Mouse (Mus musculus): ENCODE measurements around the gene Ccn1. TPM values are rescaled to one million over a fixed set of nuclear protein-coding genes. Genes with fewer than 3 reads are reported as not detected.
A peak's percentile ranks its signal among the peaks of the same experiment; 100 is the strongest.

Ccn1 gene
- total RNA-seq, 2 experiments from 2014 or later = 18.1 to 23.3 TPM

- intact Hi-C loops (cut with DNase I) = no loop called here
- DNase-seq = no peak
These were observed 1.5 kb upstream of the Ccn1 start for GRCm38 (mm10) chr3:145651029-145651977.

- peak; percentile 51 to 65 for DNase-seq
These were observed 674 bp upstream of the Ccn1 start for GRCm38 (mm10) chr3:145650298-145651011.

GRCm38 (mm10) chr3:145648991-145649851 lies 560 bp downstream of the Ccn1 start:
- intact Hi-C loops (cut with DNase I) = loop anchor here (5.0 to 10.0 kb wide), 2 partner anchors 78 to 256 kb away; no protein-coding TSS in a partner anchor
- DNase-seq = peak; percentile 60 to 72

More at GRCm38 (mm10) chr3:145650298-145651011, 674 bp upstream of the Ccn1 start:
- intact Hi-C loops (cut with DNase I) = no loop called here

GRCm38 (mm10) chr3:145648097-145648931 lies 1.5 kb downstream of the Ccn1 start:
- no peak for DNase-seq
- intact Hi-C loops (cut with DNase I) = loop anchor here (5.0 to 10.0 kb wide), 2 partner anchors 79 to 256 kb away; no protein-coding TSS in a partner anchor

GRCm38 (mm10) chr3:145647416-145647815 lies 2.4 kb downstream of the Ccn1 start:
- intact Hi-C loops (cut with DNase I) = loop anchor here (5.0 to 10.0 kb wide), 2 partner anchors 80 to 257 kb away; no protein-coding TSS in a partner anchor
- no peak for DNase-seq

- no peak for DNase-seq
- intact Hi-C loops (cut with DNase I) = loop anchor here (5.0 to 10.0 kb wide), 2 partner anchors 81 to 258 kb away; no protein-coding TSS in a partner anchor
These were observed 3.1 kb downstream of the Ccn1 start for GRCm38 (mm10) chr3:145646666-145647065.

GRCm38 (mm10) chr3:145646009-145646408 lies 3.8 kb downstream of the Ccn1 start:
- no peak for DNase-seq
- intact Hi-C loops (cut with DNase I) = loop anchor here (5.0 to 10.0 kb wide), 2 partner anchors 81 to 259 kb away; no protein-coding TSS in a partner anchor

- DNase-seq = no peak
- intact Hi-C loops (cut with DNase I) = loop anchor here (5.0 to 10.0 kb wide), 2 partner anchors 82 to 259 kb away; no protein-coding TSS in a partner anchor
These were observed 4.3 kb downstream of the Ccn1 start for GRCm38 (mm10) chr3:145645463-145645862.

GRCm38 (mm10) chr3:145642861-145643260 lies 6.9 kb downstream of the Ccn1 start:
- intact Hi-C loops (cut with DNase I) = loop anchor here (5.0 to 10.0 kb wide), 2 partner anchors 64 to 262 kb away; no protein-coding TSS in a partner anchor
- no peak for DNase-seq

- intact Hi-C loops (cut with DNase I) = loop anchor here (5.0 to 10.0 kb wide), 2 partner anchors 65 to 263 kb away; no protein-coding TSS in a partner anchor
- no peak for DNase-seq
These were observed 7.9 kb downstream of the Ccn1 start for GRCm38 (mm10) chr3:145641878-145642277.

GRCm38 (mm10) chr3:145641036-145641685 lies 8.6 kb downstream of the Ccn1 start:
- intact Hi-C loops (cut with DNase I) = loop anchor here (5.0 to 10.0 kb wide), 2 partner anchors 66 to 264 kb away; no protein-coding TSS in a partner anchor
- no peak for DNase-seq

GRCm38 (mm10) chr3:145640583-145640982 lies 9.2 kb downstream of the Ccn1 start:
- DNase-seq = no peak
- intact Hi-C loops (cut with DNase I) = loop anchor here (5.0 to 10.0 kb wide), 2 partner anchors 67 to 264 kb away; no protein-coding TSS in a partner anchor

- no peak for DNase-seq
- intact Hi-C loops (cut with DNase I) = loop anchor here (5.0 to 10.0 kb wide), 2 partner anchors 67 to 265 kb away; no protein-coding TSS in a partner anchor
These were observed 9.6 kb downstream of the Ccn1 start for GRCm38 (mm10) chr3:145640170-145640569.

- no peak for DNase-seq
- intact Hi-C loops (cut with DNase I) = no loop called here
These were observed 15.6 kb downstream of the Ccn1 start for GRCm38 (mm10) chr3:145634002-145634710.

- DNase-seq = no peak
- intact Hi-C loops (cut with DNase I) = no loop called here
These were observed 16.9 kb downstream of the Ccn1 start for GRCm38 (mm10) chr3:145632888-145633287.

GRCm38 (mm10) chr3:145628643-145629042 lies 21.1 kb downstream of the Ccn1 start:
- DNase-seq = no peak
- intact Hi-C loops (cut with DNase I) = loop anchor here (5.0 kb wide), 1 partner anchor 99 kb away; no protein-coding TSS in a partner anchor

GRCm38 (mm10) chr3:145627830-145628229 lies 22.0 kb downstream of the Ccn1 start:
- DNase-seq = no peak
- intact Hi-C loops (cut with DNase I) = loop anchor here (5.0 kb wide), 1 partner anchor 99 kb away; no protein-coding TSS in a partner anchor
